Mouse (Mus musculus) megakaryocyte, adult 5-6 weeks (primary cell): ENCODE data around the gene Slc22a16. TPM values are rescaled to one million over a fixed set of nuclear protein-coding genes. Genes with fewer than 3 reads are reported as not detected.

Experiments used
- total RNA-seq, 2 experiments: library from RNA; stranded (forward) in 1 of 2; stranded (reverse) in 1 of 2; fragments of 153-499, 151-499 nt in 1 of 2; fragments of 221-1000, 200-1000 nt in 1 of 2; gene quantifications; 2 replicates each; pipeline versions ENCODE4 v1.2.3 to v1.2.4; 2015 to 2017

The Slc22a16 gene
- total RNA-seq, 2 experiments from 2014 or later, result not detected

Other genes with a start within 250 kb of the Slc22a16 start
- gene Cdk19, start 230.8 kb upstream of the Slc22a16 start, total RNA-seq (2015), result 58.0 and 68.0 TPM in 2 replicates
- 55.6 and 60.3 TPM in 2 replicates for gene Cdk19, start 230.8 kb upstream of the Slc22a16 start, total RNA-seq (2017)
- not detected in 2 replicates for gene Ddo, start 59.7 kb downstream of the Slc22a16 start, total RNA-seq (2015)
- not detected in 2 replicates for gene Ddo, start 59.7 kb downstream of the Slc22a16 start, total RNA-seq (2017)
- not detected in 2 replicates for gene Mettl24, start 112.9 kb downstream of the Slc22a16 start, total RNA-seq (2015)
- gene Mettl24, start 112.9 kb downstream of the Slc22a16 start, total RNA-seq (2017), result not detected in 2 replicates